Mouse (Mus musculus) activated CD4-positive, CD25-positive, alpha-beta regulatory T cell, adult 4 months (primary cell): ENCODE results near the gene Vmn1r208. TPM values are rescaled to one million over a fixed set of nuclear protein-coding genes. Genes with fewer than 3 reads are reported as not detected.
"Not testable (repeated sequence)": the region's sequence is repeated elsewhere in the genome, so short reads cannot be mapped to it uniquely, and the experiment has no call there.

ENCODE experiments used
- ATAC-seq: one replicate; pipeline ENCODE4 v1.8.0; 2017
- polyA plus RNA-seq, 2 experiments: library from polyadenylated mRNA; unstranded; fragments of 100-300 nt; shearing (Covaris generic); gene quantifications; one replicate each; pipeline ENCODE4 v1.2.1; 2017

The Vmn1r208 gene
- under 1 TPM in 1 of 2 experiments, not detected in 1; 0.11 TPM for polyA plus RNA-seq

DNA sequence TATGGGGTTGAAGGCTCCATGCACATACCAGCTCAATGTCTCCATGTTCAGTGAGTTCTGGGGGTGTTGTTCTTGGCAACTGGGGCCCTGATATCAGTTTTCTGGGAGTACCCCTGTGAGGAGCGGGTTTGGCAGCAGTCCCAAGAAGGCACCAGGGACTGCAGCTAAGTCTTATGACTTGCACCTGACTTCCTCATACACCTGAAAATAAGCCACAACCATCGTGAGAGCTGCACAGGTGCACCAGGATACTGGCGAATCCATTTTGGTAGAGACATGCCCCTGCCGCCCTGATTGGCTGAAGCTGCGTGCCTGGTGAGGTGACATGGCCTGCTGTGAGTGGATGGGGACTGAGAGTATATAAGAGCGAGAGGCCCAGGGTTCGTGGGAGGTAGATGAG lies at the start of gene Vmn1r208:
Vmn1r208 (minus strand) TSS at position 101 of the 400 bp plus-strand sequence.
- ATAC-seq = not testable (repeated sequence)

DNA sequence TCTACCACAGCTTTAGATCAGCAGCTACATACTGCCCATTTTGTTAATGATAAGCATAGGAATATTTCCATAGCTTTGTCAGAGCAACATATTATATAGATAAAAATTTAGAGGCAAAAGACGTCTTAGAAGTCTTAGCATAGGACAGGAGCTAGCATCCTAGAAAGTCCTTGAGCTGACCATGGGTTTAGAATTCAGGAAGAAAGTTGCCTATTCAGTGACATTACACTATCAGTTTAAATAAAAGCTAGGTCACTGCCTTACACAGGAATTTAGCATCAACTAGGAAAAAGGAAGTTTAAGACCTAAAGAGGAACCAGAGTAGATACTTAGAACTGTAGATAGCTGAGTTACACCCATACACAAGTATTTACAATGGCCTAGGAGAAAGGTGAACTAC lies 44.4 kb upstream of the Vmn1r208 start:
- ATAC-seq = not testable (repeated sequence)

DNA sequence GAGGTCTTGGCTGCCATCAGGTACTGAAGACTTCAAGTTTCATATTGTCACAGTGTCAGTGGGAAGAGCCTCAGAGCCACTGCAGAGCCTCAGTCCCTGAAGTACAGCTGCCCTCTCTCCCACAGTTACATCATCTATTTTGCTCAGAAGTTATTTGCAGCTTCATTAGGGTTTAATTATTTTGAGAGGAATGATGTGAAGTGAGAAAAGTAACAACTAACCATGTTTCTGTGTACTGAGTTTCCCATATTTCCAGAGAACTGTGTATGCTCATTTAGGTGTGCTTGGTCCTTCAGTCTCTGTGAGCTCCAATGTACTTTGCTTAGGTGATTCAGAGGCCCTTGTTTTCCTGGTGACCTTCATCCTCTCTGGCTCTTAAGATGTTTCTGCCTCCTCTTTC lies 32.4 kb upstream of the Vmn1r208 start, which contains the start of gene Vmn1r209:
Vmn1r209 (minus strand) TSS at position 101 of the 400 bp plus-strand sequence.
- ATAC-seq = not testable (repeated sequence)

DNA sequence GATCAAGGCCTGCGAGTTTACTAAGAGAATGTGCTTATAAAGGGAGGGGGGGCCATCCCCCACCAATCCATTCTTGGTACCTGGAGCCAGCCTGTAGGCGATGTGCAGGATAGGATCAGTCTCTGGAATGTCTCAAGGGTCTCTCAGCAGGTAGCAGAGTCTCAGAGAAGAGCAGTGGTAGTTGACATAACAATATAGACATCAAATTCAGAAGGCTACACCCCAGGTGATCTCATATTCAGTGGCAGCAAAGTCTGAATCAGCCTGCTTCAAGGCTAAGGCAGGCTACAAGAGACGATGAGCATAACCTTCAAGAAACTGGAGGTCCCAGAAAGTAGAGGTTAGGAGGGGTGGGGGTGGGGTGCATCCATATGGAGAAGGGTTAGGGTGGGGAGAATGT lies 10.9 kb upstream of the Vmn1r208 start:
- not testable (repeated sequence) for ATAC-seq

DNA sequence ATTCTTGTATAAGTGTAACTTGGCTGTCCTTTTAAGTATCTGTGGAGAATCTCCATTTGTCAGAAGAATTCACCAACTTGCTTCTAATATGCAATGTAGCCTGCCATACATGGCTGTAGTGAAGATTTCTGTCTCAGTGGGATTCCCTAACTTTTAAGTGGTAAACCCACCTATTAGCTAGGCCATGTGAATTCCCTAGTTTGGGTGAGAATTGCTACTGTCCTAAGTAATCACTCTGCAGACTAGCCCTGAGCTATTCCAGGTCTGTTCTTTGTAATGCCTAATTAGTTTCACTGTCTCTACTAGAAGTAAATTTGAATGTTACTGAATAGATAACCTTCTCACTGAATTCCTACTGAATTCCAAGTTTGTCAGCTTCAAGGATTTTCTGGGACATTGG lies 7.0 kb upstream of the Vmn1r208 start:
- not testable (repeated sequence) for ATAC-seq

DNA sequence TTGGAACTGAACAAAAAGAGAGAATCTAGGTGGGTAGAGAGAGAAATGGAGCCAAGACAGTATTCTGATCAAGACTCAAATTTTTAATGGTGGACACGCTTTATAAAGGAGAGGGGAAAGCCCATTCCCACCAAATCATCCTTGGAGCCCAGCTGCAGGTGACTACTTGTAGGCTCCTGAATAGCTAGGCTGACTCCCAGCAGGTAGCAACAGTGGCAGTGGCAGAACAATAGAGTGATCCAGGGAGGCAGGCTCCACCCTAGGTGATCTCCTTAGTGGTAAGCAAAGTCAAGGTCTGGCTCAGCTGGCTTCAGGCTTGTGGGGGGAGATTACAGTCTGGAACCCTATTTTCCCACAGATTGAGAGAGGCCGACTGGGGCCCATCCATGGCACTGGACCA lies 5.6 kb downstream of the Vmn1r208 start:
- ATAC-seq = not testable (repeated sequence)

DNA sequence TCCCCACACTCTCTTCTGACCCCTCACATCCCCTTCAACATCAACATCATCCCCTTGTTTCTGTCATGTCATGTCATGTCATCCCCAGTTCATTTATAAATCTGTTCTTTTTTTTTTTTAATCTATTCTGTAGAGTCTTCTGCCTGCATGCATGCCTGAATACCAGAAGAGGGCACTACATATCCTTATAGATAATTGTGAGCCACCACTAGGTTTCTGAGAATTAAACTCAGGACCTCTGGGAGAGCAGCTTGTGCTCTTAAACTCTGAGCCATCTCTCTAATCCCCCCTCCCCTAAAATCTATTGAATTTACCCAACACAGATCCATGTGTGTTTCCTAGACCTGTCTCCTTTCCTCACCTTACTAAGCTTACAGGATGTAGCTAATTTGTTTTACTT lies 29.7 kb downstream of the Vmn1r208 start:
- ATAC-seq = no peak

DNA sequence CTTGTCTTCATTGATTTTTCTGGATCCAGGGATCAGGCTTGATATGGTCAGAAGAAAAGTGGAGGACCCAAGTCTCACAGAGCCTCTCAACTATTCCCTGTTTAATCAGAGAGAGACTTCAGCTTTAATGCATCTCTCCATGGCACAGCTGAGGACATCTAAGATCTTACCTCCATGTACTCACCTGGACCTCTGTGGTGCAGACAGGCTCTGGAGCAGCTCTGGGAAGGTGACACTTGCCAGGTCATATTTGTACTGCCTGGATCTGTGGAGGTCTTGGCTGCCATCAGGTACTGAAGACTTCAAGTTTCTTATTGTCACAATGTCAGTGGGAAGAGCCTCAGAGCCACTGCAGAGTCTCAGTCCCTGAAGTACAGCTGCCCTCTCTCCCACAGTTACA lies 47.7 kb downstream of the Vmn1r208 start, which contains the start of gene Vmn1r207-ps:
Vmn1r207-ps (minus strand) TSS at position 101 of the 400 bp plus-strand sequence.
- ATAC-seq = not testable (repeated sequence)

Other genes with a start within 250 kb of the Vmn1r208 start
- not detected for gene Vmn1r204, start 224.2 kb downstream of the Vmn1r208 start, polyA plus RNA-seq
- not detected for gene Vmn1r205, start 184.4 kb downstream of the Vmn1r208 start, polyA plus RNA-seq
- gene Vmn1r206, start 153.1 kb downstream of the Vmn1r208 start, polyA plus RNA-seq = not detected
- gene Vmn1r207-ps, start 47.8 kb downstream of the Vmn1r208 start, polyA plus RNA-seq = not detected
- gene Vmn1r209, start 32.3 kb upstream of the Vmn1r208 start, polyA plus RNA-seq = not detected
- gene Vmn1r210, start 53.9 kb upstream of the Vmn1r208 start, polyA plus RNA-seq = not detected
- gene Vmn1r211, start 80.2 kb upstream of the Vmn1r208 start, polyA plus RNA-seq = not detected
- gene Vmn1r212, start 106.8 kb upstream of the Vmn1r208 start, polyA plus RNA-seq = not detected
- gene Vmn1r213, start 230.3 kb upstream of the Vmn1r208 start, polyA plus RNA-seq = not detected